Mouse (Mus musculus): Measurements from ENCODE around the gene Ufsp1. TPM values are rescaled to one million over a fixed set of nuclear protein-coding genes. Genes with fewer than 3 reads are reported as not detected.
A peak's percentile ranks its signal among the peaks of the same experiment; 100 is the strongest.

Gene Ufsp1
- total RNA-seq (2012; rRNA removed), result 4.7 and 6.9 TPM in 2 replicates
- polyA plus RNA-seq (2012; ENCODE audit: insufficient read depth in 1 of 2, insufficient read length in 2 of 2, low read depth in 1 of 2, low replicate concordance in 2 of 2, missing spikeins in 1 of 2), result 10 to 100 TPM in 1 of 2 experiments, not detected in 1; 16.1 TPM

GRCm38 (mm10) chr5:137293839-137294743, at the start of gene Ufsp1:
TSS of gene Ufsp1 (plus strand) at chr5:137294629.
- Histone ChIP-seq H3K27me3 (ENCODE audit: control insufficient read depth in 1 of 2, insufficient read depth in 2 of 2, low read length in 2 of 2) (no peaks in the 10 kb centered on the region), H3K4me3 (ENCODE audit: control insufficient read depth in 1 of 2, insufficient read depth in 1 of 2, low read depth in 2 of 2, low read length in 2 of 2) (peak within 1 kb of the TSS; percentile 66 to 80), H3K9me3 (replicated peaks; ENCODE audit: insufficient read depth, low read length) (no peaks in the 10 kb centered on the region), H3K27ac (ENCODE audit: control insufficient read depth, low read depth, low read length) (peak within 1 kb of the TSS; percentile 99), H3K9ac (ENCODE audit: control insufficient read depth, low read depth, low read length, poor library complexity, severe bottlenecking) (peak within 1 kb of the TSS; percentile 98), H3K4me1 (ENCODE audit: control insufficient read depth in 1 of 2, insufficient read depth in 2 of 2, low read length in 2 of 2) (peaks cover 7 to 27% of the 10 kb centered on the region in 2 experiments), H3K79me2 (ENCODE audit: control insufficient read depth, insufficient read depth, low read length, poor library complexity) (peaks cover 6% of the 10 kb centered on the region), H3K36me3 (ENCODE audit: control insufficient read depth in 1 of 2, insufficient read depth in 2 of 2, low read length in 2 of 2) (peaks cover 21 to 26% of the 10 kb centered on the region in 2 experiments)
- DNase-seq (ENCODE audit: low read depth, low spot score), result peak; percentile 97
- TF ChIP-seq UBTF (IDR thresholded peaks at IDR 0.05; ENCODE audit: borderline replicate concordance, insufficient read depth, low read depth, low read length), result no peak
- TF ChIP-seq NRF1 (IDR thresholded peaks at IDR 0.05; ENCODE audit: insufficient read depth, low read depth, low read length, poor library complexity, severe bottlenecking), result peak; percentile 91
- TF ChIP-seq SIN3A (IDR thresholded peaks at IDR 0.05; ENCODE audit: low read length), result peak; percentile 79
- TF ChIP-seq MYB (IDR thresholded peaks at IDR 0.05; ENCODE audit: low read depth, low read length), result no peak
- TF ChIP-seq EP300 (IDR thresholded peaks at IDR 0.05; ENCODE audit: low read depth in 1 of 2, low read length in 2 of 2), result peak; percentile 2 to 26; a peak in 3 of 4 replicates
- TF ChIP-seq USF1 (IDR thresholded peaks at IDR 0.05; ENCODE audit: low read depth, low read length), result no peak
- no peak for TF ChIP-seq CHD2 (IDR thresholded peaks at IDR 0.05; ENCODE audit: low read length)
- TF ChIP-seq SMC3 (IDR thresholded peaks at IDR 0.05; ENCODE audit: low read depth, low read length), result no peak
- peak; percentile 83 to 85 for TF ChIP-seq POLR2A (IDR thresholded peaks at IDR 0.05; ENCODE audit: control insufficient read depth in 1 of 2, insufficient read depth in 1 of 2, low read depth in 1 of 2, low read length in 2 of 2, poor library complexity in 1 of 2)
- no peak; the same call in 1 of the 2 replicates for TF ChIP-seq KAT2A (conservative IDR thresholded peaks at IDR 0.05; ENCODE audit: low read depth, low read length)
- TF ChIP-seq MXI1 (IDR thresholded peaks at IDR 0.05; ENCODE audit: low read depth, low read length), result peak; percentile 63
- TF ChIP-seq MAZ (IDR thresholded peaks at IDR 0.05; ENCODE audit: low read depth, low read length), result peak; percentile 79; the same call in 1 of the 2 replicates
- peak; percentile 62 for TF ChIP-seq TCF12 (IDR thresholded peaks at IDR 0.05; ENCODE audit: low read depth, low read length)
- TF ChIP-seq ZC3H11A (IDR thresholded peaks at IDR 0.05; ENCODE audit: low read depth, low read length), result no peak
- TF ChIP-seq NELFE (IDR thresholded peaks at IDR 0.05; ENCODE audit: low read depth, low read length), result peak; percentile 86
- no peak for TF ChIP-seq USF2 (IDR thresholded peaks at IDR 0.05; ENCODE audit: borderline replicate concordance in 1 of 2, insufficient read depth in 1 of 2, low read depth in 1 of 2, low read length in 2 of 2)
- TF ChIP-seq ZKSCAN1 (IDR thresholded peaks at IDR 0.05; ENCODE audit: low read depth, low read length), result no peak
- TF ChIP-seq GABPA (IDR thresholded peaks at IDR 0.05; ENCODE audit: low read depth, low read length), result no peak
- TF ChIP-seq ZNF384 (IDR thresholded peaks at IDR 0.05; ENCODE audit: low read depth, low read length), result no peak
- no peak for TF ChIP-seq MAFK (IDR thresholded peaks at IDR 0.05; ENCODE audit: borderline replicate concordance, low read depth, low read length)
- TF ChIP-seq MYC (IDR thresholded peaks at IDR 0.05; ENCODE audit: low read depth, low read length), result peak; percentile 87; the same call in 1 of the 2 replicates
- TF ChIP-seq POLR2AphosphoS5 (IDR thresholded peaks at IDR 0.05; ENCODE audit: borderline replicate concordance, low read depth, low read length), result no peak
- TF ChIP-seq JUND (IDR thresholded peaks at IDR 0.05; ENCODE audit: low read depth, low read length), result no peak
- TF ChIP-seq E2F4 (IDR thresholded peaks at IDR 0.05; ENCODE audit: borderline replicate concordance, low read depth, low read length), result peak; percentile 67; the same call in 1 of the 2 replicates
- TF ChIP-seq TBP (IDR thresholded peaks at IDR 0.05; ENCODE audit: low read depth, low read length), result peak; percentile 81
- no peak for TF ChIP-seq MEF2A (IDR thresholded peaks at IDR 0.05; ENCODE audit: extremely low read depth, insufficient replicate concordance, low read depth, low read length, poor library complexity, severe bottlenecking)
- TF ChIP-seq GATA1 (IDR thresholded peaks at IDR 0.05; ENCODE audit: low read depth, low read length), result peak; percentile 82
- TF ChIP-seq MAX (IDR thresholded peaks at IDR 0.05; ENCODE audit: low read length), result peak; percentile 88
- TF ChIP-seq BHLHE40 (IDR thresholded peaks at IDR 0.05; ENCODE audit: borderline replicate concordance, low read depth, low read length), result peak; percentile 30; the same call in 1 of the 2 replicates
- peak; percentile 39; the same call in 1 of the 2 replicates for TF ChIP-seq ETS1 (IDR thresholded peaks at IDR 0.05; ENCODE audit: low read depth, low read length)
- TF ChIP-seq ELF1 (IDR thresholded peaks at IDR 0.05; ENCODE audit: low read depth, low read length), result peak; percentile 65
- TF ChIP-seq POLR2AphosphoS2 (IDR thresholded peaks at IDR 0.05; ENCODE audit: low read length), result peak; percentile 98
- TF ChIP-seq CTCF (IDR thresholded peaks at IDR 0.05 in 2 of 3, conservative IDR thresholded peaks at IDR 0.05 in 1 of 3; ENCODE audit: control insufficient read depth in 1 of 3, insufficient read depth in 1 of 3, low read depth in 2 of 3, low read length in 3 of 3, poor library complexity in 1 of 3, severe bottlenecking in 1 of 3), result no peak
- TF ChIP-seq HCFC1 (IDR thresholded peaks at IDR 0.05; ENCODE audit: low read depth, low read length), result peak; percentile 87

Data from MEL (cell line).